Mouse (Mus musculus) brain, embryonic 14.5 days (tissue): Measurements from ENCODE around the gene Rhobtb1.

Source experiments
- CTCF ChIP-seq: fragments of 200-500 bp; IDR thresholded peaks from 2 replicates; pipeline ENCODE4 v1.5.1; 2012; ENCODE audit warnings: inconsistent platforms, mild to moderate bottlenecking, moderate library complexity, borderline replicate concordance; ENCODE audit not compliant: insufficient read depth, insufficient read length; ENCODE audit errors: extremely low read depth
- POLR2A ChIP-seq: fragments of 200-500 bp; IDR thresholded peaks from 2 replicates; pipeline ENCODE4 v1.6.1; 2012; ENCODE audit warnings: mild to moderate bottlenecking, inconsistent platforms, borderline replicate concordance; ENCODE audit not compliant: poor library complexity, insufficient read depth, insufficient read length, severe bottlenecking; ENCODE audit errors: extremely low read depth

GRCm38 (mm10) chr10:69245906-69246668 lies 94.9 kb downstream of the Rhobtb1 start:
- TF ChIP-seq CTCF (no peak), POLR2A (no peak)
